Comparison of ENCODE assay signal across 25 mouse cellular contexts in genomic region chr7:74008946-74009542, GRCm38 (mm10). TPM values are rescaled to one million over a fixed set of nuclear protein-coding genes. Genes with fewer than 3 reads are reported as not detected.
DNase-seq lines count a peak whose midpoint lies in the region; ATAC-seq and TF ChIP-seq lines count a peak whose summit lies in the region.
"Had no signal": no experiment of that assay in that cellular context is flagged by ENCODE, and none has a peak within 500 bp of the region (broad histone marks: within the 10 kb centered on the region; RNA-seq: fewer than 3 reads in every experiment).

No protein-coding gene starts in this region.

- H3K4me1 ChIP-seq in forebrain, embryonic 13.5 days: peaks cover 77% of the 10 kb centered on the region
- peaks cover 56% of the 10 kb centered on the region for H3K4me1 ChIP-seq in forebrain, embryonic 14.5 days (ENCODE audit: control insufficient read depth, insufficient read depth, low read length)
- H3K4me1 ChIP-seq in midbrain, embryonic 11.5 days (ENCODE audit: control insufficient read depth, insufficient read depth, low read length): peaks cover 48% of the 10 kb centered on the region
- H3K4me1 ChIP-seq in midbrain, postnatal 0 days (ENCODE audit: insufficient read depth, low read length): peaks cover 17% of the 10 kb centered on the region
- H3K4me1 ChIP-seq in midbrain, embryonic 15.5 days: peaks cover 72% of the 10 kb centered on the region
- H3K4me1 ChIP-seq in neural tube, embryonic 15.5 days: peaks cover 82% of the 10 kb centered on the region

- no peak overlapping the region for H3K4me3 ChIP-seq in forebrain, embryonic 13.5 days
- H3K4me3 ChIP-seq in forebrain, embryonic 14.5 days (ENCODE audit: low read depth, low read length): no peak overlapping the region
- no peak overlapping the region for H3K4me3 ChIP-seq in midbrain, embryonic 11.5 days (ENCODE audit: low read depth, low read length)
- H3K4me3 ChIP-seq in midbrain, postnatal 0 days (ENCODE audit: low read depth, low read length): no peak overlapping the region
- H3K4me3 ChIP-seq in midbrain, embryonic 15.5 days: no peak overlapping the region
- no peak overlapping the region for H3K4me3 ChIP-seq in neural tube, embryonic 15.5 days (replicated peaks)
- H3K4me3 ChIP-seq: embryonic facial prominence, embryonic 13.5 days; erythroblast, embryonic 14.5 days; forebrain, embryonic 12.5 days; limb, embryonic 15.5 days; lung, embryonic 15.5 days; megakaryocyte, embryonic 14.5 days had no signal

- no peaks in the 10 kb centered on the region for H3K27me3 ChIP-seq in forebrain, embryonic 13.5 days
- no peaks in the 10 kb centered on the region for H3K27me3 ChIP-seq in forebrain, embryonic 14.5 days (replicated peaks; ENCODE audit: control insufficient read depth, insufficient read depth, low read length)
- H3K27me3 ChIP-seq in midbrain, embryonic 11.5 days (ENCODE audit: control insufficient read depth, insufficient read depth, low read length): no peaks in the 10 kb centered on the region
- H3K27me3 ChIP-seq in midbrain, postnatal 0 days (ENCODE audit: insufficient read depth, low read length): no peaks in the 10 kb centered on the region
- no peaks in the 10 kb centered on the region for H3K27me3 ChIP-seq in midbrain, embryonic 15.5 days (replicated peaks)
- no peaks in the 10 kb centered on the region for H3K27me3 ChIP-seq in neural tube, embryonic 15.5 days (replicated peaks)
- H3K27me3 ChIP-seq: forebrain, embryonic 12.5 days had no signal

- no peaks in the 10 kb centered on the region for H3K9me3 ChIP-seq in forebrain, embryonic 13.5 days (replicated peaks)
- H3K9me3 ChIP-seq in forebrain, embryonic 14.5 days (replicated peaks; ENCODE audit: control insufficient read depth, low read length): no peaks in the 10 kb centered on the region
- H3K9me3 ChIP-seq in midbrain, embryonic 11.5 days (ENCODE audit: control insufficient read depth, low read length): no peaks in the 10 kb centered on the region
- no peaks in the 10 kb centered on the region for H3K9me3 ChIP-seq in midbrain, postnatal 0 days (ENCODE audit: low read length)
- no peaks in the 10 kb centered on the region for H3K9me3 ChIP-seq in midbrain, embryonic 15.5 days
- no peaks in the 10 kb centered on the region for H3K9me3 ChIP-seq in neural tube, embryonic 15.5 days (replicated peaks)
- H3K9me3 ChIP-seq: embryonic facial prominence, embryonic 13.5 days; forebrain, embryonic 12.5 days; limb, embryonic 15.5 days; lung, embryonic 15.5 days; megakaryocyte, embryonic 14.5 days had no signal

- H3K9ac ChIP-seq in forebrain, embryonic 13.5 days: no peak overlapping the region
- H3K9ac ChIP-seq in forebrain, embryonic 14.5 days (ENCODE audit: low read length): no peak overlapping the region
- no peak overlapping the region for H3K9ac ChIP-seq in midbrain, embryonic 11.5 days (ENCODE audit: low read length)
- no peak overlapping the region for H3K9ac ChIP-seq in midbrain, postnatal 0 days (replicated peaks; ENCODE audit: low read length, poor library complexity, severe bottlenecking)
- no peak overlapping the region for H3K9ac ChIP-seq in midbrain, embryonic 15.5 days
- H3K9ac ChIP-seq in neural tube, embryonic 15.5 days (replicated peaks): 0 out of 2 replicates have a peak overlapping the region, but pooled peaks have one; percentile 14
- H3K9ac ChIP-seq: embryonic facial prominence, embryonic 13.5 days; forebrain, embryonic 12.5 days; limb, embryonic 15.5 days; liver, embryonic 14.5 days; lung, embryonic 15.5 days had no signal

- no peak for TF ChIP-seq CTCF in midbrain, postnatal 0 days (IDR thresholded peaks at IDR 0.05)

- H3K4me2 ChIP-seq in forebrain, embryonic 13.5 days: peak overlapping the region; percentile 25
- no peak overlapping the region for H3K4me2 ChIP-seq in forebrain, embryonic 14.5 days (ENCODE audit: low read length)
- H3K4me2 ChIP-seq in midbrain, embryonic 11.5 days: no peak overlapping the region
- H3K4me2 ChIP-seq in midbrain, postnatal 0 days (ENCODE audit: low read depth, low read length, poor library complexity, severe bottlenecking): no peak overlapping the region
- peak overlapping the region; percentile 74 for H3K4me2 ChIP-seq in midbrain, embryonic 15.5 days
- peak overlapping the region; percentile 84; the same call in 1 of the 2 replicates for H3K4me2 ChIP-seq in neural tube, embryonic 15.5 days
- H3K4me2 ChIP-seq: embryonic facial prominence, embryonic 13.5 days; forebrain, embryonic 12.5 days; heart, embryonic 11.5 days; limb, embryonic 15.5 days; lung, embryonic 15.5 days had no signal

- 59% methylated on average over 7 of the region's 7 CpGs for WGBS in forebrain, embryonic 13.5 days
- 65% methylated on average over 7 of the region's 7 CpGs for WGBS in forebrain, embryonic 14.5 days
- WGBS in midbrain, embryonic 11.5 days: 51% methylated on average over 7 of the region's 7 CpGs
- WGBS in midbrain, postnatal 0 days: 54% methylated on average over 7 of the region's 7 CpGs
- 48% methylated on average over 7 of the region's 7 CpGs for WGBS in midbrain, embryonic 15.5 days
- WGBS in neural tube, embryonic 15.5 days: 47% methylated on average over 7 of the region's 7 CpGs

- no peak overlapping the region for H3K27ac ChIP-seq in forebrain, embryonic 13.5 days
- H3K27ac ChIP-seq in forebrain, embryonic 14.5 days (ENCODE audit: low read depth, low read length): no peak overlapping the region
- no peak overlapping the region for H3K27ac ChIP-seq in midbrain, embryonic 11.5 days (ENCODE audit: low read depth, low read length)
- no peak overlapping the region for H3K27ac ChIP-seq in midbrain, postnatal 0 days (ENCODE audit: low read depth, low read length)
- H3K27ac ChIP-seq in midbrain, embryonic 15.5 days: no peak overlapping the region
- H3K27ac ChIP-seq in neural tube, embryonic 15.5 days (replicated peaks): no peak overlapping the region
- H3K27ac ChIP-seq: embryonic facial prominence, embryonic 13.5 days; forebrain, embryonic 12.5 days; limb, embryonic 15.5 days; liver, embryonic 14.5 days; lung, embryonic 15.5 days had no signal

- no peak for ATAC-seq in forebrain, embryonic 13.5 days
- no peak for ATAC-seq in forebrain, embryonic 14.5 days
- no peak for ATAC-seq in midbrain, embryonic 11.5 days (ENCODE audit: low FRiP score)
- no peak for ATAC-seq in midbrain, postnatal 0 days (ENCODE audit: low FRiP score)
- ATAC-seq in midbrain, embryonic 15.5 days (replicated peaks): no peak
- ATAC-seq in neural tube, embryonic 15.5 days (ENCODE audit: low FRiP score): no peak
- ATAC-seq: activated CD4-positive, CD25-positive, alpha-beta regulatory T cell, adult 4 months; intestine, postnatal 0 days had no signal

- H3K36me3 ChIP-seq in forebrain, embryonic 13.5 days (ENCODE audit: poor library complexity, severe bottlenecking): peaks cover 17% of the 10 kb centered on the region
- H3K36me3 ChIP-seq in forebrain, embryonic 14.5 days (ENCODE audit: control insufficient read depth, insufficient read depth, low read length): 0 out of 2 replicates have a peak, but pooled peaks cover 14% of the 10 kb centered on the region
- H3K36me3 ChIP-seq in midbrain, embryonic 11.5 days (ENCODE audit: control insufficient read depth, insufficient read depth, low read length): no peaks in the 10 kb centered on the region
- no peaks in the 10 kb centered on the region for H3K36me3 ChIP-seq in midbrain, postnatal 0 days (ENCODE audit: insufficient read depth, low read length)
- no peaks in the 10 kb centered on the region for H3K36me3 ChIP-seq in midbrain, embryonic 15.5 days (replicated peaks)
- no peaks in the 10 kb centered on the region for H3K36me3 ChIP-seq in neural tube, embryonic 15.5 days
- H3K36me3 ChIP-seq: embryonic facial prominence, embryonic 13.5 days; forebrain, embryonic 12.5 days; limb, embryonic 15.5 days; lung, embryonic 15.5 days had no signal

- no peak for DNase-seq in forebrain, embryonic 14.5 days (ENCODE audit: low spot score)
- peak; percentile 83 for DNase-seq in midbrain, embryonic 11.5 days (ENCODE audit: low spot score, missing footprints)
- no peak for DNase-seq in midbrain, postnatal 0 days (ENCODE audit: low spot score)
- DNase-seq in kidney, postnatal 10 days: no peak
- DNase-seq in right cerebral cortex, adult 2 months (ENCODE audit: low spot score in 2 of 2): no peak
- DNase-seq: adrenal gland, adult 8-10 months; cerebellum, adult 8-10 months; gastrocnemius, postnatal 10 days; kidney, postnatal 4 days; left cerebral cortex, postnatal 4 days; lung, postnatal 36 days; right cerebral cortex, postnatal 25 days had no signal

RNA-seq across cellular contexts. Expression of gene St8sia2, which starts 4.4 kb away (rescaled TPM):
- 53.2 and 58.8 TPM in 2 replicates for polyA plus RNA-seq in forebrain, embryonic 13.5 days (2015; fragmentation: Nextera tagmentation; extraction: Ambion mirVana)
- 72.5 and 92.1 TPM in 2 replicates for polyA plus RNA-seq in forebrain, embryonic 14.5 days (2014; fragmentation: Nextera tagmentation; extraction: Ambion mirVana)
- polyA plus RNA-seq in midbrain, embryonic 11.5 days (2014; fragmentation: Nextera tagmentation; extraction: Ambion mirVana): 40.2 and 42.7 TPM in 2 replicates
- 75.1 and 100 TPM in 2 replicates for total RNA-seq in midbrain, postnatal 0 days (2014; rRNA removed)
- polyA plus RNA-seq in midbrain, postnatal 0 days (2015; fragmentation: Nextera tagmentation; extraction: Ambion mirVana): 81.1 and 88.1 TPM in 2 replicates
- 110 and 116 TPM in 2 replicates for polyA plus RNA-seq in midbrain, embryonic 15.5 days (2015; fragmentation: Nextera tagmentation; extraction: Ambion mirVana)
- 54.7 and 59.4 TPM in 2 replicates for polyA plus RNA-seq in neural tube, embryonic 15.5 days (2015; fragmentation: Nextera tagmentation; extraction: Ambion mirVana)
- polyA plus RNA-seq: activated CD4-positive, CD25-positive, alpha-beta regulatory T cell, adult 4 months; erythroblast, embryonic 14.5 days had no signal

Comparison
In these comparisons a context has a peak if more than half of its experiments do, and no peak if none do; other contexts are left out.
1. H3K4me2 ChIP-seq: peak in forebrain, embryonic 13.5 days (single experiment), midbrain, embryonic 15.5 days (single experiment) and neural tube, embryonic 15.5 days (single experiment); none in forebrain, embryonic 14.5 days (single experiment), midbrain, embryonic 11.5 days (single experiment) and midbrain, postnatal 0 days (single experiment).